Mouse (Mus musculus): Measurements from ENCODE around the gene Vmn2r18.
A peak's percentile ranks its signal among the peaks of the same experiment; 100 is the strongest.

Gene Vmn2r18

GRCm38 (mm10) chr5:151605921-151606320 is at the start of gene Vmn2r18:
TSS of gene Vmn2r18 (minus strand) at chr5:151606021.
- DNase-seq (ENCODE audit: low read depth), result no peak

DNA sequence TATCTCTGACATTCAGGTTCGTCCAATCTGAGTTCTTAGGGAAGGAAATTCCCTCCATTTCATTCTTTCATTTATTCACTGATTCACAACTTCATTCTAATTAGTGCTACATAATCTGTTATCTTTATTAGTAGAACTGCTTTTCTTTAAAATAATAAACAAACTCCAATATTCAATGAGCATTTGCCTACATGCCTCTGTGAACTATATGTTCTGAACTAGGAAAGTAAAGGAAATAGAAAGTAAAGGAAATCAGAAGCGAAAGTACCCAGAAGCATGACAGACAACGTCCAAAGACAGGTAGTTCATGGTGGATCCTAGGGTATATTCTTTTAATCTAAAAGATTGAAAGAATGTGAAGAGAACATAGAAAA is 45.6 kb upstream of the Vmn2r18 start:
- DNase-seq (ENCODE audit: low read depth), result no peak

DNA sequence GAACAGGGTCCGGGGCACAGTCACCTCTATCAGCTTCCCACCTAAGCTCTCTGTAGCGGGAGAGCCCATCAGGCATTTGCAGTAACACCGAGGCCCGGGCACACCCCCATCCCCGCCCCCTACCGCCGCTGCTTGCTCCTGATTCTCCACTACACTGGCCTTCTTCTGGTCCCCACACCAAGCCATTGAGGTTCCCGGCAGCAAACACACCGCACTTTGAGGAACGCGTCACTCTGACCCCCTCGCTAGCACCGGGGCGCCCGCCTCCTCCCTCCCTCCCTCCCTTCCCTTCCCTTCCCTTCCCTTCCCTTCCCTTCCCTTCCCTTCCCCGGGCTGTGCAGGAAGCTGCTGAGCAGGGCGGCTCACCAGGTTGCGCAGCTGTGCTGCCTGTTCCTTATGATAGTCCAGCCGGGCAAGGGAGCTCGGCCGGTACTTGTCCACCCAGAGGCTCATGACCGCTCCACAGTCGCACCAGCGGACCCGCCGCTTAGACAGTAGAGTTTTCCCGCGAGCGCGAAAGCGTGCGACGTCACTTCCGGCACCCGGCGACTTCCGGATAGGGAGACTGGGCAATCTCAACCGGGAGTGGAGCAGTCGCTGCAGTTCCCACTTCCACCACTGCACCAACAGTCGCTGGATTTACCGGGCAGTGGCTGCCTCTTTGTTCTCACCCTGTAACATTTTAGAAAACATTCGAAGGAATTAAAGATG is 45.0 kb upstream of the Vmn2r18 start, which contains the start of gene Rfc3:
Gene Rfc3 (minus strand): TSS at position 543 of the 711 bp plus-strand sequence.
- DNase-seq (ENCODE audit: low read depth), result peak; percentile 97

DNA sequence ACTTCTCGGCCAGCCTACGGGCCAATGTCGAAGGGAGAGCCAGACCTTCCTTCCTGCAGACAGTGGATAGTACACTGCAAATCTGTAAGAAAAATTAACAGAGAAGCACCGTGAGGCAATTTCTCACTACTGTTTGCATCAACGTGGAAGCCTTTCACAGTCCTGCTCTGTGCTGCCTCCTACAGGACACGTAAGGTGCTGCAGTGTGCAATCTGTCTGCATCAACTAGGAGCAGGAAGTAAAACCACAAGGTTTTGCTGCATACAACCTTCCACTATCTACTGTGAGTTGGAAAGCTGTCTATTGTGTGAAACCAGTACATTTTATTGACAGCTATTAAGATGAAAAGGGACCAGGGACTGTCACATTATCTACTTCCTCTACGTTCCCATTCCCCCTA is 39.0 kb upstream of the Vmn2r18 start:
- DNase-seq (ENCODE audit: low read depth), result peak; percentile 48

DNA sequence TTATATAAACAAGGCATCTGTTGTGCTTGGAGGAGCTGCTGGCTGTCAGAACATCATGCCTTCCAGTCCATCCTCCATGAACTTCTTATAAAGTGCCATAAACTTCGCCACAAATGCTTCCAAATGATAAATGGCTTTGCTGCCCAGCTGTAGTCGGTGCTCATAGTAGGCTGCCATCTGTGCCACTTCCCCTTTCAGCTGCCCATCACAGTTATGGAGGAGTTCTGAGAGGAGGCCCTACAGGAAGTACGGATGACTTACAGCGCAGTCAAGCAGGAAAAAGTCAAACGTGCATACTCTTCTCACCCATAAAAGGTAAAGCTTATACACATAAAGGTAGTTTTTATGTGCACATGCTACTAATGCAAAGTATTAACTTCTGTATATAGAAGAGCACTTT is 37.0 kb upstream of the Vmn2r18 start:
- DNase-seq (ENCODE audit: low read depth), result no peak

DNA sequence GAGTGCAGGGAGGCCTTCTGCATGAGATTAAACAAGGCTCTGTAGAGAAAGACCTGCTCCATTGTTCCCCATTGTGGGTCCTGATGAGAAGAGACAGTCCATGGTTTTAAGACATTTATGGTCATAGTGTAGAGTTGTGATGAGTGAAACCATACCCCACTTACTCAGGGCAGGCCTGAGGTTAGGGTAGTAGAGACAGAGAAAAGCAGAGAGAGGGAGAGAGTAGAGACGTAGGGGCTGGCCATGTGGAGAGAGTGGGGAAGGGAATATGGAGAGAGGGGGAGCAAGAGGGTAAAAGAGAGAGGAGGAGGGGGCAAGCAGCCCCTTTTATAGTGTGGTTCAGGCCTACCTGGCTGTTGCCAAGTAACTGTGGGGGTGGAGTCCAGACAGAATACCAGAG is 36.3 kb upstream of the Vmn2r18 start:
- DNase-seq (ENCODE audit: low read depth), result no peak

GRCm38 (mm10) chr5:151601696-151602095 is 4.1 kb downstream of the Vmn2r18 start:
- DNase-seq (ENCODE audit: low read depth), result no peak

All from NIH3T3 (cell line).